Mouse (Mus musculus) brain, embryonic 14.5 days (tissue): ENCODE measurements around the gene Ccr1. TPM values are rescaled to one million over a fixed set of nuclear protein-coding genes. Genes with fewer than 3 reads are reported as not detected.

ENCODE experiments used
- DNase-seq: peaks from one replicate; pipeline ENCODE4 v3.0.0-alpha.2; 2011; ENCODE audit warnings: low read depth
- CTCF ChIP-seq: fragments of 200-500 bp; IDR thresholded peaks from 2 replicates; pipeline ENCODE4 v1.5.1; 2012; ENCODE audit warnings: inconsistent platforms, mild to moderate bottlenecking, moderate library complexity, borderline replicate concordance; ENCODE audit not compliant: insufficient read depth, insufficient read length; ENCODE audit errors: extremely low read depth
- POLR2A ChIP-seq: fragments of 200-500 bp; IDR thresholded peaks from 2 replicates; pipeline ENCODE4 v1.6.1; 2012; ENCODE audit warnings: mild to moderate bottlenecking, inconsistent platforms, borderline replicate concordance; ENCODE audit not compliant: poor library complexity, insufficient read depth, insufficient read length, severe bottlenecking; ENCODE audit errors: extremely low read depth
- polyA plus RNA-seq: library from polyadenylated mRNA; depleted of rRNA; stranded (reverse); fragments of >200 nt; gene quantifications from 2 replicates; pipeline ENCODE4 v1.2.3, GENCODE M21; 2012

Ccr1 gene
- polyA plus RNA-seq, 1 experiment: 1.0 TPM

- no peak for DNase-seq
- no peak for TF ChIP-seq CTCF
- no peak for TF ChIP-seq POLR2A
Observed at GRCm38 (mm10) chr9:123932911-123933675, 35.4 kb downstream of the Ccr1 start.

GRCm38 (mm10) chr9:123931761-123932700, 36.5 kb downstream of the Ccr1 start:
- DNase-seq: no peak
- TF ChIP-seq CTCF (no peak), POLR2A (no peak)

GRCm38 (mm10) chr9:123930926-123931325, 37.6 kb downstream of the Ccr1 start:
- no peak for TF ChIP-seq POLR2A
- TF ChIP-seq CTCF: no peak
- DNase-seq: no peak

GRCm38 (mm10) chr9:123930476-123930875, 38.0 kb downstream of the Ccr1 start:
- no peak for DNase-seq
- TF ChIP-seq POLR2A (no peak), CTCF (no peak)

GRCm38 (mm10) chr9:123929936-123930335, 38.6 kb downstream of the Ccr1 start:
- peak; percentile 14 for DNase-seq
- no peak for TF ChIP-seq CTCF
- no peak for TF ChIP-seq POLR2A

- peak; percentile 22; the same call in 1 of the 2 replicates for TF ChIP-seq CTCF
- no peak for TF ChIP-seq POLR2A
- DNase-seq: no peak
Observed at GRCm38 (mm10) chr9:123928759-123929246, 39.7 kb downstream of the Ccr1 start.

GRCm38 (mm10) chr9:123928118-123928758, 40.3 kb downstream of the Ccr1 start:
- no peak for TF ChIP-seq POLR2A
- no peak for TF ChIP-seq CTCF
- no peak for DNase-seq

GRCm38 (mm10) chr9:123927281-123927960, 41.1 kb downstream of the Ccr1 start:
- TF ChIP-seq CTCF (no peak), POLR2A (no peak)
- DNase-seq: no peak

GRCm38 (mm10) chr9:123926041-123926440, 42.5 kb downstream of the Ccr1 start:
- peak; percentile 81 for DNase-seq
- TF ChIP-seq CTCF: peak; percentile 52; the same call in 1 of the 2 replicates

GRCm38 (mm10) chr9:123925101-123925946, 43.2 kb downstream of the Ccr1 start:
- peak; percentile 72 for DNase-seq
- TF ChIP-seq CTCF: peak; percentile 63
- peak; percentile 18; the same call in 1 of the 2 replicates for TF ChIP-seq POLR2A
